Mouse (Mus musculus): ENCODE results near the gene Neto2.

Gene Neto2

GRCm38 (mm10) chr8:85601741-85602140, 99.0 kb downstream of the Neto2 start:
- DNase-seq: no peak

GRCm38 (mm10) chr8:85597413-85598191, 103.1 kb downstream of the Neto2 start:
- no peak for DNase-seq

GRCm38 (mm10) chr8:85595391-85595790, 105.3 kb downstream of the Neto2 start:
- no peak for DNase-seq

GRCm38 (mm10) chr8:85594983-85595382, 105.7 kb downstream of the Neto2 start:
- no peak for DNase-seq

GRCm38 (mm10) chr8:85593324-85593723, 107.4 kb downstream of the Neto2 start:
- no peak for DNase-seq

- no peak for DNase-seq
Measured at GRCm38 (mm10) chr8:85591532-85591931, 109.2 kb downstream of the Neto2 start.

GRCm38 (mm10) chr8:85590258-85590657, 110.5 kb downstream of the Neto2 start:
- DNase-seq: no peak

- DNase-seq: no peak
Measured at GRCm38 (mm10) chr8:85588596-85588995, 112.1 kb downstream of the Neto2 start.

Measured in cerebellum, adult 9-11 months (tissue).